Mouse (Mus musculus): ENCODE measurements around the gene Nup35. TPM values are rescaled to one million over a fixed set of nuclear protein-coding genes. Genes with fewer than 3 reads are reported as not detected.
A peak's percentile ranks its signal among the peaks of the same experiment; 100 is the strongest.

Gene Nup35
- polyA plus RNA-seq (2012; fragmentation: generic; extraction: Trizol): 17.1 TPM

GRCm38 (mm10) chr2:80616854-80617737 is at the start of gene Nup35, which contains the start of gene Dusp19:
Gene Nup35 (plus strand): TSS chr2:80617236.
Gene Dusp19 (plus strand): TSS chr2:80617045.
- peak within 1 kb of the TSS; percentile 60 for H3ac ChIP-seq (ENCODE audit: control insufficient read depth, insufficient read length)
- peak within 1 kb of the TSS; percentile 42 for H3K4me3 ChIP-seq
- peak within 1 kb of the TSS; percentile 84 for H3K4me2 ChIP-seq (ENCODE audit: low read depth)
- H3K36me3 ChIP-seq (ENCODE audit: control insufficient read depth, insufficient read depth): no peaks in the 10 kb centered on the region
- TF ChIP-seq USF1 (IDR thresholded peaks at IDR 0.05; ENCODE audit: low read depth) (no peak), POLR2A (IDR thresholded peaks at IDR 0.05; ENCODE audit: insufficient read length, low read depth) (peak; percentile 69), POLR2AphosphoS2 (IDR thresholded peaks at IDR 0.05; ENCODE audit: insufficient read length, low read depth) (peak; percentile 56)
- no peaks in the 10 kb centered on the region for H3K27me3 ChIP-seq (ENCODE audit: control insufficient read depth, insufficient read depth, insufficient read length)
- H3K79me2 ChIP-seq (ENCODE audit: control insufficient read depth, insufficient read depth): no peaks in the 10 kb centered on the region

- Histone ChIP-seq H3ac (ENCODE audit: control insufficient read depth, insufficient read length) (no peak overlapping the region), H3K36me3 (ENCODE audit: control insufficient read depth, insufficient read depth) (no peaks in the 10 kb centered on the region), H3K27me3 (ENCODE audit: control insufficient read depth, insufficient read depth, insufficient read length) (no peaks in the 10 kb centered on the region), H3K4me2 (ENCODE audit: low read depth) (no peak overlapping the region), H3K79me2 (ENCODE audit: control insufficient read depth, insufficient read depth) (peaks cover 78% of the 10 kb centered on the region), H3K4me3 (no peak overlapping the region)
- TF ChIP-seq POLR2A (IDR thresholded peaks at IDR 0.05; ENCODE audit: insufficient read length, low read depth) (no peak), CEBPB (IDR thresholded peaks at IDR 0.05; ENCODE audit: insufficient read depth, poor library complexity, severe bottlenecking) (no peak), USF1 (IDR thresholded peaks at IDR 0.05; ENCODE audit: low read depth) (no peak), TCF12 (IDR thresholded peaks at IDR 0.05; ENCODE audit: insufficient read depth, poor library complexity, severe bottlenecking) (no peak), REST (IDR thresholded peaks at IDR 0.05; ENCODE audit: insufficient read depth, insufficient read length) (no peak), TCF3 (IDR thresholded peaks at IDR 0.05; ENCODE audit: insufficient read length, low read depth) (no peak), POLR2AphosphoS2 (IDR thresholded peaks at IDR 0.05; ENCODE audit: insufficient read length, low read depth) (no peak), MYOD1 (IDR thresholded peaks at IDR 0.05; ENCODE audit: control insufficient read depth in 1 of 3, insufficient read length in 2 of 3, low read depth in 2 of 3) (no peak), E2F4 (IDR thresholded peaks at IDR 0.05; ENCODE audit: insufficient read depth) (no peak), MAX (IDR thresholded peaks at IDR 0.05; ENCODE audit: low read depth) (no peak), MYOG (IDR thresholded peaks at IDR 0.05; ENCODE audit: control insufficient read depth in 1 of 3, insufficient read depth in 1 of 3, insufficient read length in 2 of 3, low read depth in 2 of 3) (no peak), SRF (IDR thresholded peaks at IDR 0.05; ENCODE audit: control insufficient read depth, insufficient read length, low read depth) (no peak)
Observed at GRCm38 (mm10) chr2:80567411-80567810, 49.6 kb upstream of the Nup35 start.

GRCm38 (mm10) chr2:80570656-80571055 is 46.4 kb upstream of the Nup35 start:
- peaks cover 93% of the 10 kb centered on the region for H3K79me2 ChIP-seq (ENCODE audit: control insufficient read depth, insufficient read depth)
- TF ChIP-seq E2F4 (IDR thresholded peaks at IDR 0.05; ENCODE audit: insufficient read depth) (no peak), USF1 (IDR thresholded peaks at IDR 0.05; ENCODE audit: low read depth) (no peak)
- no peaks in the 10 kb centered on the region for H3K27me3 ChIP-seq (ENCODE audit: control insufficient read depth, insufficient read depth, insufficient read length)
- no peak overlapping the region for H3ac ChIP-seq (ENCODE audit: control insufficient read depth, insufficient read length)
- no peak overlapping the region for H3K4me3 ChIP-seq
- no peak overlapping the region for H3K4me2 ChIP-seq (ENCODE audit: low read depth)
- no peaks in the 10 kb centered on the region for H3K36me3 ChIP-seq (ENCODE audit: control insufficient read depth, insufficient read depth)

GRCm38 (mm10) chr2:80577286-80577685 is 39.8 kb upstream of the Nup35 start:
- Histone ChIP-seq H3K4me2 (ENCODE audit: low read depth) (no peak overlapping the region), H3K4me3 (no peak overlapping the region), H3ac (ENCODE audit: control insufficient read depth, insufficient read length) (no peak overlapping the region), H3K36me3 (ENCODE audit: control insufficient read depth, insufficient read depth) (no peaks in the 10 kb centered on the region), H3K27me3 (ENCODE audit: control insufficient read depth, insufficient read depth, insufficient read length) (no peaks in the 10 kb centered on the region), H3K79me2 (ENCODE audit: control insufficient read depth, insufficient read depth) (peaks cover 79% of the 10 kb centered on the region)
- no peak for TF ChIP-seq E2F4 (IDR thresholded peaks at IDR 0.05; ENCODE audit: insufficient read depth)
- TF ChIP-seq MYOD1 (IDR thresholded peaks at IDR 0.05; ENCODE audit: control insufficient read depth in 1 of 3, insufficient read length in 2 of 3, low read depth in 2 of 3): no peak
- no peak for TF ChIP-seq TCF12 (IDR thresholded peaks at IDR 0.05; ENCODE audit: insufficient read depth, poor library complexity, severe bottlenecking)
- no peak for TF ChIP-seq MYOG (IDR thresholded peaks at IDR 0.05; ENCODE audit: control insufficient read depth in 1 of 3, insufficient read depth in 1 of 3, insufficient read length in 2 of 3, low read depth in 2 of 3)
- TF ChIP-seq POLR2AphosphoS2 (IDR thresholded peaks at IDR 0.05; ENCODE audit: insufficient read length, low read depth): no peak
- no peak for TF ChIP-seq USF1 (IDR thresholded peaks at IDR 0.05; ENCODE audit: low read depth)
- no peak for TF ChIP-seq POLR2A (IDR thresholded peaks at IDR 0.05; ENCODE audit: insufficient read length, low read depth)
- no peak for TF ChIP-seq SRF (IDR thresholded peaks at IDR 0.05; ENCODE audit: control insufficient read depth, insufficient read length, low read depth)
- no peak for TF ChIP-seq REST (IDR thresholded peaks at IDR 0.05; ENCODE audit: insufficient read depth, insufficient read length)
- no peak for TF ChIP-seq CEBPB (IDR thresholded peaks at IDR 0.05; ENCODE audit: insufficient read depth, poor library complexity, severe bottlenecking)
- no peak for TF ChIP-seq TCF3 (IDR thresholded peaks at IDR 0.05; ENCODE audit: insufficient read length, low read depth)
- no peak for TF ChIP-seq MAX (IDR thresholded peaks at IDR 0.05; ENCODE audit: low read depth)

GRCm38 (mm10) chr2:80579253-80579891 is 37.7 kb upstream of the Nup35 start:
- no peak for TF ChIP-seq TCF3 (IDR thresholded peaks at IDR 0.05; ENCODE audit: insufficient read length, low read depth)
- no peak for TF ChIP-seq SRF (IDR thresholded peaks at IDR 0.05; ENCODE audit: control insufficient read depth, insufficient read length, low read depth)
- TF ChIP-seq USF1 (IDR thresholded peaks at IDR 0.05; ENCODE audit: low read depth): no peak
- TF ChIP-seq E2F4 (IDR thresholded peaks at IDR 0.05; ENCODE audit: insufficient read depth): no peak
- no peak for TF ChIP-seq MYOG (IDR thresholded peaks at IDR 0.05; ENCODE audit: control insufficient read depth in 1 of 3, insufficient read depth in 1 of 3, insufficient read length in 2 of 3, low read depth in 2 of 3)
- TF ChIP-seq MYOD1 (IDR thresholded peaks at IDR 0.05; ENCODE audit: control insufficient read depth in 1 of 3, insufficient read length in 2 of 3, low read depth in 2 of 3): no peak
- TF ChIP-seq REST (IDR thresholded peaks at IDR 0.05; ENCODE audit: insufficient read depth, insufficient read length): no peak
- peak overlapping the region; percentile 88 for H3K4me2 ChIP-seq (ENCODE audit: low read depth)
- no peaks in the 10 kb centered on the region for H3K36me3 ChIP-seq (ENCODE audit: control insufficient read depth, insufficient read depth)
- H3K27me3 ChIP-seq (ENCODE audit: control insufficient read depth, insufficient read depth, insufficient read length): no peaks in the 10 kb centered on the region
- peaks cover 58% of the 10 kb centered on the region for H3K79me2 ChIP-seq (ENCODE audit: control insufficient read depth, insufficient read depth)
- H3ac ChIP-seq (ENCODE audit: control insufficient read depth, insufficient read length): no peak overlapping the region
- peak overlapping the region; percentile 74 for H3K4me3 ChIP-seq

Data from myocyte (in vitro differentiated cells).